Mouse (Mus musculus) bone marrow macrophage, adult 2 months (primary cell): ENCODE measurements around the gene Pum1.

Experiments used
- CTCF ChIP-seq: IDR thresholded peaks from 2 replicates; pipeline ENCODE4 v1.5.1; 2012; ENCODE audit warnings: low read depth, mild to moderate bottlenecking, low read length, moderate library complexity
- POLR2A ChIP-seq: IDR thresholded peaks from 2 replicates; pipeline ENCODE4 v1.6.1; 2012; ENCODE audit warnings: mild to moderate bottlenecking, low read depth, low read length, borderline replicate concordance

DNA sequence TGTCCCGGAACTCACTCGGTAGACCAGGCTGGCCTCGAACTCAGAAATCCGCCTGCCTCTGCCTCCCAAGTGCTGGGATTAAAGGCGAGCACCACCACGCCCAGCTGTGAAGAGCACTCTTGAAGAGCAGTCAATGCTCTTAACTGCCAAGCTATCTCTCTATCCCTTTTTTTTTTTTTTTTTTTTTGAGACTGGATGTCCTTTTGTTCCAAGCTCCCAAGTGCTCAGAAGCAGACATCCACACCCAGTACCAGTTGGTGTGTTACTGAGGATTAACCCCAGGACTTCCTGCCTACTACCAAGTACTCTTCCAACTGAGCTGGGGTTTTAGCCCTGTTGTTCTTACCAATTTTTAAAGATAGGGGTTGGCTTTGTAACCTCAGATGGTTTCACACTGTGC, 17.6 kb downstream of the Pum1 start:
- TF ChIP-seq CTCF: no peak
- TF ChIP-seq POLR2A: no peak
